Mouse (Mus musculus) erythroblast, adult 5-6 weeks (primary cell): ENCODE measurements around the gene Carmil2. TPM values are rescaled to one million over a fixed set of nuclear protein-coding genes. Genes with fewer than 3 reads are reported as not detected.

ENCODE experiments used
- ATAC-seq: replicated peaks from 2 replicates; pipeline ENCODE4 v1.8.0; 2016; ENCODE audit warnings: moderate number of reproducible peaks, mild to moderate bottlenecking, moderate TSS enrichment, inconsistent platforms; ENCODE audit not compliant: poor library complexity, low FRiP score, severe bottlenecking
- total RNA-seq, 2 experiments: library from RNA; stranded (forward) in 1 of 2; stranded (reverse) in 1 of 2; fragments of 150-400 nt in 1 of 2; fragments of 200-764, 138-1000 nt in 1 of 2; gene quantifications; 2 replicates each; pipeline versions ENCODE4 v1.2.3 to v1.2.4; 2015 to 2017; ENCODE audit warnings: low replicate concordance in 2 of 2

Carmil2 gene
- 3.1 TPM in 2 replicates for total RNA-seq (2015; ENCODE audit: low replicate concordance)
- 2.5 and 3.5 TPM in 2 replicates for total RNA-seq (2017; ENCODE audit: low replicate concordance)

DNA sequence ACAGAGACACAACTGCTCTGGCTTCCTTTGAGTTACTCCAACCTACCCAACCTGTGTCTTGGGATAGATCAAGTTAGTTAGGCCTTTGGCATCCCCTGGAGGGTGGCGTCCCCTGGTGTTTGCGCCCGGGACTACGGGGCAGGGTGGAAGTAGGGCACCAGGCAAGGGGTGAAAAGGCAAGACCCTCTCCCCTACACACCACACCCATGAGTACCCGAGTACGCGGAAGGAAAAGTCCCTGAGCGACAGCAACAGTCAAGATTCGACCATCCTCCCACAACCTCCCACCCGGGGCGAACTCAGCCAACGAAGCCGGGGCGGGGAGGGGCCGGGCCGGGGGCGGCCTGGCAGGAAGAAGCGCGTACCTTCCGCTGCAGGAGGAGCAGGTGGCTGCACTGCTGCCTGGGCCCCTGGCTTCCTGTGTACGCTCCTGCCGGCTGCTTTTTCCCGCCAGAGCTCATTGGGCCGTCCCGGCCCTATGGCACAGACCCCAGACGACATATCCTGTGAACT lies at the start of gene Carmil2:
Gene Carmil2, plus strand, starts transcription at position 479 of the 513 bp plus-strand sequence.
- ATAC-seq: peak; percentile 41; the same call in 1 of the 2 replicates

DNA sequence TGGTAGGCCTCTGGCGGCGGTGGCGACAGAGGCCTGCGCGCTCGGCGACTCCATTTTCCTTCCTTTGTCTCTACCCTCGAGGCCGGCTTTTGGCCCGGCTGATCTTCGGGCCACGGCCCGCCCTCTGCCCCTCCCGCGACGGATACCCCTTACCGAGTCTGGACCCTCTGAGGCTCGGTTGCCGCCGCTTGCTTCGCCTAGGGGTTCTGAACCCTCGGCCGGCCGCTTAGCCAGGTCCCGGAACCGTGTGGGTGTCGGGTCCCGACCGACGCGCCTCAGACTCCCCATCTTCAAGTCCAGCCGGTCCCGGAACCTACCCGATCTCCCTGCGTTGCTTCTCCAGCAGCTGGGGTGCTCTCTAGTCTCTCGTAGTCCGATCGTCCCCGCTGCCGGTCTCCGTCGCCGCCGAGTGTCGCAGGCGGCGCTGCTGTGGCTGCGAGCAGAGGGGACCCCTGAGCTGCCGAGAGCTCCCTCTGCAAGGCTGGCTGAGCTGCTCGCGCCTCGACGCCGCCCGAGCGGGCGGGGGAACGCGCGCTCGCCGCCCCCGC lies 49.0 kb upstream of the Carmil2 start, which contains the start of gene Agrp:
Gene Agrp, minus strand, starts transcription at position 431 of the 548 bp plus-strand sequence.
- ATAC-seq: peak; percentile 29

DNA sequence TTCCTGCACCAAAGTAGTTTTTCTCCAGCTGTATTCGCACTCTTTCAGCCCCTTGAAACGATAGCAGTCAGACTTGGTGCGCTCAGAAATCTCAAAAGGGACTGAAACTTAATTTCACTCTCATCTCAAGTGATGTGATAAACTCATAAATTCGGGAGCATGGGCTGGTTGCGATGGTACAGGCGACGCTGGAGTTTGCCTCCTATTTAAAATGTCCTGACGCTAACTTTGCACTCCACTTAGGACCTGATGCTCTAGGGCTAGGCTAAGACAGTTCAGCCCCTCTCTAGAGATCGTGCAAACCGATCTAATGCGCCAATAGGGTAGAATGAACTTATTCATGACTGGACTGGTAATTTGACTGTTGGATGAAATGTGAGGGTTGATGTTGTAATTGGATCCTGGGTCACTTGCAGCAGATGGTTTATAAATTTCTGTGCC lies 48.5 kb upstream of the Carmil2 start:
- ATAC-seq: peak; percentile 36; the same call in 1 of the 2 replicates

DNA sequence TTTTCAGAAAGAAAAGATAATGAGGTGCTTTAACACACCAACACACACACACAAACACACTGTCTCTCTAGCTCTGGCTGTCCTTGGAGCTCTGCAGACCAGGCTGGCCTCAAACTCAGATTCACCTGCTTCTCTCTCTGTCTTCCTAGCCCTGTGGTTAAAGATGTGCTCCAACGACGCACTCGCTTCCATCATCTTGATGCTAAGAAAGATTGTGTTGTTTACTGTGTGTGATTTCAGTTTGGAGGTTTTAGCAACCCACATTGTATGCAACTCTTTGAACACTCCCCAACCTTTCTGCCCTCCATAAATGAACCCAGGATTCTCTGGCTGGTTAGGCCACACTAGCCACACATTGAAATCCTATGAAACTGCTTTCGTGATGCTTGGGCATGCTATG lies 47.6 kb upstream of the Carmil2 start:
- no peak for ATAC-seq

DNA sequence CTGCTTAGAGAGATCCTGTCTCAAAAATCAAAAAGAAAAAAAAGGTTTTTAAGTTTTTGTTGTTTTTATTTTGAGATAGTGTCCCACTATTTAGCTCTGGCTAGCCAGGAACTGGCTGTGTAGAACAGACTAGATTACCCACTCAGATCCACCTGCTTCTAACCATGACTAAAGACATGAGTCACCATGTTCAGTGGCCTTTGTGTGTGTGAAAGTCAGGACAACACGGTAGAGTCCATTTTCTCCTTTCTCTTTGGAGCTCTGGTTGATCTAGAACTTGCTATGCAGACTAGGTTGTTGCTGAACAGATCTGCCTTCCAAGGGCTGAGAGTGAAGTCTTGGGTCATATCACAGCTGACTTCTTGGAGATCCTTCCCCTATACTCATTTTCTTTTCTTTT lies 46.2 kb upstream of the Carmil2 start:
- ATAC-seq: no peak

DNA sequence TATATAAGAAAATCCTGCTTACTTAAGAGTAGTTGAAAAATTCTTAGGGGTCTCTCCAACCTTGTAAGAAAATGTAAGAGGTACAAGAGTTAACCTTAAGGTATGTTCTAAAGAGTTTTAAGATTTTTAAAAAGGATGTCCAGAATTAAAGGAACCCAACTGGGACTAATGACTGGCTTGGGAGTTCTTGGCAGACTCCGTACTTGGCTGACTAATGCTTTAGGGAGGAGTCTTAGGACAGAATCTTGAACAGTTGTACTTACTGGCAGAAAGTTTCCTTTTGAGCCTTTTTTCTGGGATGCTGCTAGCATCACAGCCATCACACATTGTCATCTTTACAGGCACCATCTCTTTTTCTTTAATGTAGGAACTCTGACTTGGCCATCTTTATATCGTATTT lies 45.6 kb upstream of the Carmil2 start:
- ATAC-seq: no peak

DNA sequence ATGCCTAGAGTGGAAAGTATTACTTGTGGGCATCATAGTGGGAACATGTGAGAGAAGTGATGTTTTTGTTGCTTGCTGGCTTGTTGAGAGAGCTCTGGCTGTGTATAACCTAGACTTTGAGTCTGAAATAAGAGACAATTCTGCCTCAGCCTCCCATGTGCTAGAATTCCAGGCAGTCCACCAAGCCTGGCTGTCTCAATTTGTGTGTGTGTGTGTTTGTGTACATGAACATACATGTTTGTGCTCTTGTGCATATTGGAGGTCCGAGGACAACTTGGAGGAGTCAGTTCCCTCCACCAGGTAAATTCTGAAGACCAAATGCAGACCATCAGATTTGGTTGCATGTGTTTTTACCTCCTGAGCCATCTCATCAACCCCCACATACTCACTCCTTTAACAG lies 40.9 kb upstream of the Carmil2 start:
- no peak for ATAC-seq

DNA sequence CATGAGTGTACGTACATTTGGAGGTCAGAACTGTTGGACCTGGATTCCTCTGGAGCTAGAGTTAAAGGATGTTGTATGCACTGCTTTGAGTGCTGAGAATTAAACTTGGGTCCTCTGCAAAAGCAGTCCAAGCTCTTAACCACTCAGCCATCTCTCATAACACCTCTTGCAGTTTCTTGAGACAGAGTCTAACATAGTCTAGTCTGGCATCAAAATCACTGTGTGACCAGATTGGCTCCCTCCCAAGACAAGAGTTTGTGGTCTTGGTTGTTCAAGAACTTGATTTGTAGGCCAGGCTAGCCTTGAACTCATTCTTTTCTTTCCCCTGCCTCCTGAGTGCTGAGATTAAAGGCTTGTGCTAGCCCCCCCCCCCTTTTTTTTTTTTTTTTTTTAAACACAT lies 37.1 kb upstream of the Carmil2 start:
- ATAC-seq: no peak

DNA sequence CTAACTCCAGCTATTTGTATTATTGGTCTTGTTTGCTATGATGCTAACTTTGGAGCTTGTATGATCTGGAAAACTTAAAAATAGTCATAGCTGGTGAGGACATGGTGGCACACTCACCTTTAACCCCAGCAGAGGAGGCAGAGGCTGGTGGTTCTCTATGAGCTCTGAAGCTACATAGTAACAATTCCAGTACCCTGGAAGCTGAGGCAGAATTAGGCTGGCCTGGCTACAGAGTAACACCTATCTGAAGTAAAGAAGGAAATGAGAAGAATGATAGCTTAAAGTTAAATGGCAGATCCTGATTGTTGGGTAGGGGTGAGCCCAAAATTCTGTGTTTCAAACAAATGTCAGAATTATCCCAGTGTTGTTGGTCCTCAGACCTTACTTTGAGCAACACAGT lies 28.4 kb upstream of the Carmil2 start:
- no peak for ATAC-seq

DNA sequence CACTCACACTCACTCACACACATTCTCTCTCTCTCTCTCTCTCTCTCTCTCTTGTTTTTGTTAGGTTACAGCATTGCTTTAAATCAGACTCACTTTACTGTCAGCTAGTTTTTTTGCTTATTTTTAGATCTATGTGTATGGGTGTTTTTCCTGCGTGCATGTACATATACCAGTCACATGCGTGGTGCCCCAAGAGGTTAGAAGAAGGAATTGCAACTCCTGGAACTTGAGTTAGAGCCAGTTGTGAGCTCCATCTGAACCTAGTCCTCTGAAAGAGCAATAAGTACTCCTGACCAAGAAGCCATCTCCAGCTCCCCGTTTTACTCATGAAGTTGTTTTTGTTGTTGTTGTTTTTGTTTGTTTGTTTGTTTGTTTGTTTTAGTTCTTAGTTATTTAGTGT lies 24.9 kb upstream of the Carmil2 start:
- peak; percentile 74 for ATAC-seq

DNA sequence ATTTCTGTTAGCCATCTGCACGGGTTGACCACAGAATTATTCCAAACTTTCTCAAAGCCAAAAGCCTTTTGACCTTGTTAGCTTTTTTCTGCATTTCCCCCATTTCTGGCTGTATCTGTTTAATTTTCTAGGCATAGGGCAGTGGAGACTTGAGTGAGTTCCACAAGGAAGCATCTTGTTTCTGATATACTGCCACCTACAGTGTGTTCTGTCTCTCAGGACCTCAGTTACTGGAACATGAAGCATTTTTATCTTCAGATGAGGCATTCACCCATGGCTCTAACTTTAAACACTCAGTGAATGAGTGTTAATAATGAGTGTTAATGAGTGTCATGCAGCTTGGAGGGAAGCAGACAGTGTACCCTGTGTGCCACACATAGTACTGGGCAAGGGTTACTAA lies 8.2 kb upstream of the Carmil2 start:
- no peak for ATAC-seq

DNA sequence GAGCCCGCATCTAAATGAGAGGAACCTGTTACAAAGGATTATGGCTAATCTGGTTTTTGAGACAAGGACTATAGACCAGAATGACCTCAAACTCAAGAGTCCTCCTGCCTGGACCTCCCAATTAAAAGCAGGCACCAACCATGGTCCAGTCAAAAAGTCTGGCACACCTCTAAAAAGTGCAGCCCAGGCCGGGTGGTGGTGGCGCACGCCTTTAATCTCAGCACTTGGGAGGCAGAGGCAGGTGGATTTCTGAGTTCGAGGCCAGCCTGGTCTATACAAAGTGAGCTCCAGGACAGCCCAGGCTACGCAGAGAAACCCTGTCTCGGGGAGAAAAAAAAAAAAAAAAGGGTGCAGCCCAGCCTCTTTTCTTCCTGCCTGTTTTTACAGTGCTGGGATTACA lies 749 bp upstream of the Carmil2 start:
- ATAC-seq: no peak

DNA sequence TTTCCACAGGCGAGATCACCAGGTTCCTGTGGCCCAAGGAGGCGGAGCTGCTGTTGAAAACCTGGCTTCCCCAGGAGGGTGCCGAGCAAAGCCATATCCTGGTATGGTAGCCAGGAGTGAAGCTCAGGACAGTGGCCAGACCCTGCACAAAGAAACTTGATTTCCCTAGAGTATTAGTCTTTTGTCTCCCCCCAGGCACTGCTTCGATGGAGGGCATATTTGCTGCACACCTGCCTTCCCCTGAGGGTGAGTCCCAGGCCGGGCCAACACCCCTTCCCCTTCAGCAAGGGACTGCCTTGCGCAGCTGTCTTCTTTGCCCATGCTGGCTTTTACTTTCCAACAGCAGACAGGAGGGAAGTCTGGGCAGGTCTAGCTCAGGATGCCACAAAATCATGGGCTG lies 477 bp downstream of the Carmil2 start:
- ATAC-seq: no peak

DNA sequence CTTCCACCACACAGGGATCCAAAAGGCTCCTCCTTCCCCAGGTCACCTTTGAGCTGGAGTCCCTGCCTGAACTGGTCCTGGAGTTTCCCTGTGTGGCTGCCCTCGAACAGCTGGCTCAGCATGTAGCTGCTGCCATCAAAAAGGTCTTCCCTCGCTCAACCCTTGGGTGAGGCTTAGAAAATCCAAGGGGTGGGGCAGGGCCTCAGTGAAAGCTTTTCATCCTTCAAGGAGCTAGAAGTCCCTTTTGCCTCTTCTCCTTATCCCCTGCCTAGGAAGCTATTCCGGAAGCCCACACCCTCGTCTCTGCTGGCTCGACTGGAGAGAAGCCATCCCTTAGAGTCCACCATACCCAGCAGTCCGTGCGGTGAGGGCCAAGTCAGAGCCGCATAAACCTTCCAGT lies 1.4 kb downstream of the Carmil2 start:
- no peak for ATAC-seq

DNA sequence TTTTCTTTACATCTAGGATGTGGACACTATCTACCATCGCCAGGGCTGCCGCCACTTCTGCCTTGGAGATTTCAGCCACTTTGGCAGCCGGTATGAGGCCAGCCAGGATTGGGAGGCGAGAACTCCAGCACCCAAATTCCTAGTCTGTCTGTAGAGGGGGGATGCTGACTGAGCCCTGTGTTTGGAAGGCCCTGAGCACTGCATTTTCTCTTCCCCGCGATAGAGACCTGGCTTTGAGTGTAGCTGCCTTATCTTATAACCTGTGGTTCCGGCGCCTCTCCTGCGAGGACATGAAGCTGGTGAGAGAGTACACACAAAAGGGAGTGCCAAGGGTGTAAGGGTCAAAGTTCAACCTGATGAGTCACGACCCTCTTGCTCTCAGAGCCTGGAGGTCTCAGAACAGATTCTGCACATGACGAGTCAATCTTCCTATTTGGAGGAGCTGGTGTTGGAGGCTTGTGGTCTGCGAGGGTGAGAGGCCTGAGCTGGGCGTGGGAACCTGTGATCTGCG lies 2.2 kb downstream of the Carmil2 start:
- no peak for ATAC-seq

DNA sequence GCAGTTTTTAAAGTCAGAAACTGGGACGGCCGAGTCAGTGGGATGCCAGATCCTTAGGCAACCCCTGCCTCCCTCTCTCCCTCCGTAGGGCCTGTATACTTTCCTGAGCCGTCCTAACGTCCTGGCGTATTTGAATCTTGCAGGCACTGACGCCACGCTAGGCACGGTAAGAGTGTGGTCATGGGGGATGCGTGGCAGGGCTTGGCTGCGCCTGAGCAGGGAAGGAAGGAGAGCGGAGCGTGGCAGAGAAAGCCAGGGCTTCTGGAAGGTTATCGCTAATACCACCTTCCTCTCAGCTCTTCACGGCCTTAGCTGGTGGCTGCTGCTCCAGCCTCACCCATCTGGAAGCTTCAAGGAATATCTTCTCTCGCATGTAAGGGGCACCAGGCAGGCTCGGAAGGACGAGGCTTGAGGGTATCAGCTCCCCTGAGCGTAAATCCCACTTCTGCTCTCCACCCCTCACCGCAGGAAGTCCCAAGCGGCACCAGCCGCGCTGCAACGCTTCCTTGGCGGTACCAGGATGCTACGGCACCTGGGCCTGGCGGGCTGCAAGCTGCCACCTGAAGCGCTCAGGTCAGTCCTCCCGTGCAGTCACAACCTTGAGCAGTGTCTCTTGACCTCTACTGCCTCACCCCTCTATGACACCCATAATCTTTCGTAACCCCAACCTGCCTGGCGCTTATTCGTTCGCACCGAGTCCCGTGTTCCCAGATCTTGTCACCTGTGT lies 3.3 kb downstream of the Carmil2 start:
- no peak for ATAC-seq

DNA sequence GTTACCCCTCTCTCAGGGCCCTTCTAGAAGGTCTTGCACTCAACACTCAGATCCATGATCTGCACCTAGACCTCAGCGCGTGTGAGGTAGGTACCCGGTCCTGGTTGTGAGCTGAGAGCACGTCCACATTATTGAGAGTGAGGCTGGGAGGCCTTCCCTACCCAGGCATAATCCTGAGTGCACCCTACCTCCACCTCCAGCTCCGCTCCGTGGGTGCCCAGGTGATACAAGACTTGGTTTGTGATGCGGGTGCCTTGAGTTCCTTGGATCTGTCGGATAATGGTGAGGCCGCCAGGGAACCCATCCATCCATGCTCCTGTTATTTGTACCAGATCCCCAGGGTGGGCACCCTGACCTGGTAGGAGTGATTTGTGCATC lies 3.9 kb downstream of the Carmil2 start:
- no peak for ATAC-seq

DNA sequence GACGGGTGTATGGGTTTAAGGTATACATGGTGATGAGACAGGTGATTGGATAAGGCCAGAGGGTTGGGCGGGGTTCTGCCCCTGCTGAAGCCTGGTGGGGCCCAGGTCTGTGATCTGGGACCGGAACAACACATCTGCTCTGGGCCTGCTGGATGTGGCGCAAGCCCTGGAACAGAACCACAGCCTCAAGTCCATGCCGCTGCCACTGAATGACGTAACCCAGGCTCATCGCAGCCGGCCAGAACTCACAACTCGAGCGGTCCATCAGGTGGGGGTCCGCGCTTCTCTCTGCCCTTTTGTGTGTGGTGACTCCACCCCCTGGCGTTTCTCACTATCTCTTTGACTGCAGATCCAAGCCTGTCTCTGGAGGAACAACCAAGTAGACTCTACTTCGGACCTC lies 4.9 kb downstream of the Carmil2 start:
- ATAC-seq: no peak

DNA sequence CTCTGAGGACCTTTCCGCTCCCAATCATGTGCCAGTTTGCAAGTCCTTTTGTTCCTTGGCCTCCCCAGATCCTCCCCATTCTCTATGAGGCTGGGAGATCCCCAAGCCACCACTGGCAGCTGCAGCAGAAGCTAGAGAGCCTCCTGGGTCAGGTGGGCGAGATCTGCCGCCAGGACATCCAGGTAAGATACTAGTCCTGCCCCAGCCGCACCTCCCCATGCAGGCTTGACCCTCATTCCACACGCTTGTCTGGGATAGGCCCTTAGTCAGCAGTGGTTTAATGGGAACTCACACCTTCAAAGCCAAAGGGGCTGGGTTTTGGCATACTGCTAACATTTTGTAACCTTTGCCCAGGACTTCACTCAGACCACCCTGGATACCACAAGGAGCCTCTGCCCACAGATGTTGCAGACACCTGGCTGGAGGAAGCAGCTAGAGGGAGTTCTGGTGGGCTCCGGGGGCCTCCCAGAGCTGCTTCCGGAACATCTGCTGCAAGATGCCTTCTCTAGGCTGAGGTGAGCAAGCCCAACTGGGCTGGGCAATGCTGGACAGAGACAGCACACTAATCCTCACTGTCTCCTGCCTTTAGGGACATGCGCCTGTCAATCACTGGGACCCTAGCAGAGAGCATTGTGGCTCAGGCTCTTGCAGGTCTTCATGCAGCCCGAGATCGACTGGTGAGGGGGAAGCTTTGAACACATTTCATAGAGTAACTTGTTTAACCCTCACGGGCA lies 6.5 kb downstream of the Carmil2 start:
- no peak for ATAC-seq

DNA sequence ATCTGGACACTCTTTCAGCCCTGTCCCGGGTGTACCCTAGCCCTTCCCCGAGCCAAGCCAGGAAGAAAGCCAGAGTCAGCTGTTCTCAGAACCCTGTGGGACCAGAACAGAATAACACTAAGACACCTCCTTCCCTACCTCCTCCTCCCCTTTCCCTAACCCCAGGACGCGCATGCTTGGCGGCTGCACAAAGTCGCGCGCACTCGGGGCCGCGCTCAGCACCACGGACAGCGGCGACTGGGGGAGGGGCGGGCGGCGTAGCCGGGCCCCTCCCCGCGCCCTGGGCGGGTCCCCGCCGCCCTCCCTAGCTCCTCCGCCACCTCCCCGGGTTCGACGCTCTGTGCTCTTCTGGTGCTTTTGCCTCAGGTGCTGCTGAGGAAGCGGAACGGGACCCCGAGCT lies 7.6 kb downstream of the Carmil2 start:
- no peak for ATAC-seq
